Mouse (Mus musculus): ENCODE measurements around the gene Eci3. TPM values are rescaled to one million over a fixed set of nuclear protein-coding genes. Genes with fewer than 3 reads are reported as not detected.

The Eci3 gene
- not detected for total RNA-seq (2023)

DNA sequence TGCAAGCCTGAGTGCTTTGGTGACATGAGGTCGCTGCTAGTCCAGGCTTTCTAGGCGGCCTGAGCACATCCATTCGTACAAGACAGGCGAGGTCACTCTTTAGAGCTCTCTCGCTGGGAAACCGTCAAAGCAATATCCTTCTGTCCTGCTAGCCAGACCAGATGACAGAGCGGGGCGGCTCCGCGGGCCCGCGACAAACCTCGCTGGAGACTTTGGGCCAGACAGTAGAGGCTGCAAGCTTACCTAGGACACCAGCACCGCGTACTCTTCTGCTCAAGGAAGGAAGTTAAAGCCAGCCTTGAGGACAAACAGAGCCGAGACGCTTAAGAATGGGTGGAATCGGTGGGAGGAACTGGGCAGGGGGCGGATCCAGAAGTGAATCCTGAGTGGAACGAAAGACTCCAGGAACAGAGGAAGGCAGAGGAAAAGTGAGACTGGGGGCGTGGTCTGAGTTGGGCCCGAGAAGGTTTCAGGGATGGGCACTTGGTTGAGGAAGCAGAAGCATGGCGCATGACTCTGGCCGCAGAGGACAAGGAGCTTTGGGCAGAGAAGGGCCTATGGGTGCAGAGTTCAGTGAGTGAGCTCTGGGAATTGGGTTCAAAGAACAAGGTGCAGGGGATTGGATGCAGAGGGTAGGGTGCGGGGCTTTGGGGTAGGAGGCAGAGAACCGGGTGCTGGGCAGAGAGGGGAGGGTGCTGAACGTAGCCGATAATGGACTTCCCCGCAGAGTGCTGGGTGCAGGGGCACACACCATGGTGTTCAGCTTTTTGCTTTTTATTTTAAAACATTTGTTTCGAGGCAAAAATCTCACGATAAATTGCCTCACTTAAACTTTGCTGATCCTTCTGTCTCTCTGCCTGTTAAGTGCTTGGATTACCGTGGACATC, at the start of gene Eci3:
Gene Eci3, minus strand, starts transcription at position 300 of the 887 bp plus-strand sequence.

DNA sequence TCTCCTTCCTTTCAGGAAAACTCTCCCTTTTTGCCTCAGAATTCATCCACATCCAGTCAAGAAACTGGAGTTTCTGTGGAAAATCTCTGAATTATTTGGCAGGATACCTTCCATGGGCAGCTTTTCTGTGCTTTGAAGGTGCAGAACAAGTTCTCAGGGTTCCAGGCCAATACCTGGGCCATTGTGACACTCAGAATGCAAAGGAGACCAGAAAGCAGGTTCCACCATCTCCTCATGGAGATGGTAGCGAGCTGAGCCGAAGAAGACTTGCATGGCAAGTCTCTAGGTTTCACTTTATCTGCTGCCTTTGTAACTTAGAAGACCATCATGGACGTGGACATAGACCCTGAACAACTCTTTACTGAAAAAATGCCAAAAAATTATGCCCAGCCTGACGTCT, 39.4 kb downstream of the Eci3 start, which contains the start of the genes Fam217a and 4933417A18Rik:
Gene Fam217a, minus strand, starts transcription at position 101 of the 400 bp plus-strand sequence.
Gene 4933417A18Rik, plus strand, starts transcription at position 200 of the 400 bp plus-strand sequence.

Other genes starting within 250 kb of the Eci3 start
- gene Fam50b, start 229.0 kb downstream of the Eci3 start, total RNA-seq (2023) = not detected
- gene Prpf4b, start 88.5 kb downstream of the Eci3 start, total RNA-seq (2023) = 178 TPM
- gene Fam217a, start 39.5 kb downstream of the Eci3 start, total RNA-seq (2023) = 2.4 TPM
- not detected for gene 4933417A18Rik, start 39.4 kb downstream of the Eci3 start, total RNA-seq (2023)
- gene Eci2, start 63.3 kb upstream of the Eci3 start, total RNA-seq (2023) = 28.2 TPM

All from CD8-positive naive resting alpha-beta T cell, adult 57 days (primary cell).